Mouse (Mus musculus): ENCODE results near the gene Acot8. TPM values are rescaled to one million over a fixed set of nuclear protein-coding genes. Genes with fewer than 3 reads are reported as not detected.

The Acot8 gene
- polyA plus RNA-seq, 1 experiment from 2014 or later: 16.5 TPM

DNA sequence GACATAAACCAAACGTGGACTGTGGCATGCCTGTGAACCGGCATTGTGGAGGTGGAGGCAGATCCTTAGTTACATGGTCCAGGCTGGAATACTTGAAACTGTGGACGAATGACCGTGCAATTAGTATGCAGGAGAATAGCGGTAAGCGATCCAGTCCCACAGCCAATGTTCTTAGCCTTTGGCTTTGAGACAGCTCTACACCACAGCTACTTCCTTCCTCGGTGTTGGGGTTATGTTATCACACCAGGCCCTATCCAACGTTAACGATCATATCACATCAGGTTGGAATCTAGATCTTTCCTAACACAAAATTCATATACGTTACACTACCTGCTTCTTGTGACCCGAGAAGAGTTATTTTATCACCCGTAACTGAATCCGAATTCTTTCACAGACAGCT, 59.7 kb downstream of the Acot8 start:
- peaks cover 18% of the 10 kb centered on the region for H3K4me1 ChIP-seq
- H3K4me3 ChIP-seq: peak overlapping the region; percentile 76
- H3K9me3 ChIP-seq: no peaks in the 10 kb centered on the region
- H3K4me2 ChIP-seq (replicated peaks): peak overlapping the region; percentile 83
- peaks cover 24% of the 10 kb centered on the region for H3K36me3 ChIP-seq
- ATAC-seq (ENCODE audit: low FRiP score, low read depth): no peak
- WGBS: 74% methylated on average over 13 of the region's 13 CpGs
- peak overlapping the region; percentile 84 for H3K9ac ChIP-seq (replicated peaks)
- H3K27me3 ChIP-seq: 0 out of 2 replicates have a peak, but pooled peaks cover 7% of the 10 kb centered on the region
- H3K27ac ChIP-seq (replicated peaks): no peak overlapping the region

Other genes with a start within 250 kb of the Acot8 start
- 15.3 and 16.4 TPM in 2 replicates for gene Wfdc2, start 242.5 kb downstream of the Acot8 start, polyA plus RNA-seq (2016; fragmentation: Nextera tagmentation; extraction: Ambion mirVana)
- gene Spint3, start 231.4 kb downstream of the Acot8 start, polyA plus RNA-seq (2016; fragmentation: Nextera tagmentation; extraction: Ambion mirVana): not detected in 2 replicates
- not detected in 2 replicates for gene Wfdc6a, start 219.4 kb downstream of the Acot8 start, polyA plus RNA-seq (2016; fragmentation: Nextera tagmentation; extraction: Ambion mirVana)
- gene Eppin, start 211.3 kb downstream of the Acot8 start, polyA plus RNA-seq (2016; fragmentation: Nextera tagmentation; extraction: Ambion mirVana): not detected in 2 replicates
- not detected in 2 replicates for gene Wfdc6b, start 191.4 kb downstream of the Acot8 start, polyA plus RNA-seq (2016; fragmentation: Nextera tagmentation; extraction: Ambion mirVana)
- gene Wfdc8, start 191.3 kb downstream of the Acot8 start, polyA plus RNA-seq (2016; fragmentation: Nextera tagmentation; extraction: Ambion mirVana): not detected in 2 replicates
- gene Wfdc16, start 166.1 kb downstream of the Acot8 start, polyA plus RNA-seq (2016; fragmentation: Nextera tagmentation; extraction: Ambion mirVana): not detected in 2 replicates
- gene Wfdc10, start 148.8 kb downstream of the Acot8 start, polyA plus RNA-seq (2016; fragmentation: Nextera tagmentation; extraction: Ambion mirVana): not detected in 2 replicates
- not detected in 2 replicates for gene Wfdc9, start 148.3 kb downstream of the Acot8 start, polyA plus RNA-seq (2016; fragmentation: Nextera tagmentation; extraction: Ambion mirVana)
- gene Wfdc11, start 130.8 kb downstream of the Acot8 start, polyA plus RNA-seq (2016; fragmentation: Nextera tagmentation; extraction: Ambion mirVana): not detected in 2 replicates
- not detected in 2 replicates for gene Wfdc13, start 119.8 kb downstream of the Acot8 start, polyA plus RNA-seq (2016; fragmentation: Nextera tagmentation; extraction: Ambion mirVana)
- not detected in 2 replicates for gene Spint4, start 106.4 kb downstream of the Acot8 start, polyA plus RNA-seq (2016; fragmentation: Nextera tagmentation; extraction: Ambion mirVana)
- not detected in 2 replicates for gene Spint5, start 89.6 kb downstream of the Acot8 start, polyA plus RNA-seq (2016; fragmentation: Nextera tagmentation; extraction: Ambion mirVana)
- gene Wfdc3, start 59.0 kb downstream of the Acot8 start, polyA plus RNA-seq (2016; fragmentation: Nextera tagmentation; extraction: Ambion mirVana): 0.93 and 1.1 TPM in 2 replicates
- gene Dnttip1, start 58.9 kb downstream of the Acot8 start, polyA plus RNA-seq (2016; fragmentation: Nextera tagmentation; extraction: Ambion mirVana): 87.6 and 90.0 TPM in 2 replicates
- gene Ube2c, start 35.0 kb downstream of the Acot8 start, polyA plus RNA-seq (2016; fragmentation: Nextera tagmentation; extraction: Ambion mirVana): 438 and 455 TPM in 2 replicates
- gene Tnnc2, start 24.9 kb downstream of the Acot8 start, polyA plus RNA-seq (2016; fragmentation: Nextera tagmentation; extraction: Ambion mirVana): 0.52 and 0.77 TPM in 2 replicates
- gene Snx21, start 19.1 kb downstream of the Acot8 start, polyA plus RNA-seq (2016; fragmentation: Nextera tagmentation; extraction: Ambion mirVana): 14.4 and 18.3 TPM in 2 replicates
- gene Zswim3, start 216 bp upstream of the Acot8 start, polyA plus RNA-seq (2016; fragmentation: Nextera tagmentation; extraction: Ambion mirVana): 10.8 and 12.1 TPM in 2 replicates
- gene Zswim1, start 17.8 kb upstream of the Acot8 start, polyA plus RNA-seq (2016; fragmentation: Nextera tagmentation; extraction: Ambion mirVana): 23.8 and 25.0 TPM in 2 replicates
- gene Spata25, start 23.7 kb upstream of the Acot8 start, polyA plus RNA-seq (2016; fragmentation: Nextera tagmentation; extraction: Ambion mirVana): 0.24 TPM in 1 of 2 replicates, not detected in the other
- 98.8 and 101 TPM in 2 replicates for gene Ctsa, start 28.0 kb upstream of the Acot8 start, polyA plus RNA-seq (2016; fragmentation: Nextera tagmentation; extraction: Ambion mirVana)
- 4.4 and 5.2 TPM in 2 replicates for gene Neurl2, start 28.6 kb upstream of the Acot8 start, polyA plus RNA-seq (2016; fragmentation: Nextera tagmentation; extraction: Ambion mirVana)
- 90.2 and 113 TPM in 2 replicates for gene Pltp, start 52.8 kb upstream of the Acot8 start, polyA plus RNA-seq (2016; fragmentation: Nextera tagmentation; extraction: Ambion mirVana)
- gene Pcif1, start 74.4 kb upstream of the Acot8 start, polyA plus RNA-seq (2016; fragmentation: Nextera tagmentation; extraction: Ambion mirVana): 87.0 and 96.9 TPM in 2 replicates
- gene Zfp335, start 106.9 kb upstream of the Acot8 start, polyA plus RNA-seq (2016; fragmentation: Nextera tagmentation; extraction: Ambion mirVana): 17.5 and 17.7 TPM in 2 replicates
- gene Mmp9, start 135.9 kb upstream of the Acot8 start, polyA plus RNA-seq (2016; fragmentation: Nextera tagmentation; extraction: Ambion mirVana): 6.2 and 7.5 TPM in 2 replicates
- gene Slc12a5, start 155.9 kb upstream of the Acot8 start, polyA plus RNA-seq (2016; fragmentation: Nextera tagmentation; extraction: Ambion mirVana): 8.1 and 9.9 TPM in 2 replicates
- 141 and 148 TPM in 2 replicates for gene Ncoa5, start 230.0 kb upstream of the Acot8 start, polyA plus RNA-seq (2016; fragmentation: Nextera tagmentation; extraction: Ambion mirVana)